Mouse (Mus musculus): ENCODE measurements around the gene Bphl. TPM values are rescaled to one million over a fixed set of nuclear protein-coding genes. Genes with fewer than 3 reads are reported as not detected.
"Not testable (repeated sequence)": the region's sequence is repeated elsewhere in the genome, so short reads cannot be mapped to it uniquely, and the experiment has no call there.

Bphl gene
- total RNA-seq, 2 experiments from 2014 or later, result 21.3 to 26.5 TPM

DNA sequence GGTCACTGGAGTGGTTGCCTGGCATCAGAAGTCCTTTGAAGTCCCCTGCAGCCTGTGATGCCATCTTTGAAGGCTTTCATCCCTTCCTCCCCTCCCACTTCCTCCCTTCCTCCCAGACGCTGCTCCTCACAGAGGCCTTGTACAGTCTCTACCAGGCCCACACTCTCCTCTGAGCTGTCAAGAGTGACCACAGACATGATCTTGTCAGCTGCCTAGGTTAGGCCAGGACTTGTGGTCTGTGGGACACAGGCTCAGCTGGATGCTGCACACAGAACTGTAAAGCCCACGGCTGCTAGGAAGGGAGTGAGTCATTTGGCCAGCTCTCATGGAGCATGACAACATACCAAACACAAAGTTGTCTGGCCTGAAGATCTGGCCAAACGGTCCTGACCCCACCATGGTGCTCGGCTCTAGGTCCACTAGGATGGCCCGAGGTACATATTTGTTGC, 50.8 kb downstream of the Bphl start:
- not testable (repeated sequence) for DNase-seq

DNA sequence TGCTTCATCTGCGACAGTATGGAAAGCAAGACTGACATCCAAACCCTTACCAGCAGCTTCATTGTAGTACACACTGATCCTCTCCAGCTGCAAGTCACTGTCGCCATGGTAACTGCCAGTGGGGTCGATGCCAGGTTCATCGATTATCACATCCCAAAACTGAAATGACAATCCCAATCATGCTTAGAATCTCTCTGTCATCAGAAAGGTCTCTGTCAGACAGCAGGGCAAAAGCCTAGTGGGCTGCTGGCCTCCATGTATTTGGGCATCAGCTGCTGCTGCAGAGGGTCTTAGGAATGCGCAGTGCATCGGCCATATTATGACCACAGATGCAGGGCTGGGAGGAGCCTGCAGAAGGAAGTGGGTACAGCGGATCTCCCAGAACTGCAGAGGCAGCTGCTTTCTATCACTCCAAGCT, 51.5 kb downstream of the Bphl start:
- DNase-seq, result no peak

DNA sequence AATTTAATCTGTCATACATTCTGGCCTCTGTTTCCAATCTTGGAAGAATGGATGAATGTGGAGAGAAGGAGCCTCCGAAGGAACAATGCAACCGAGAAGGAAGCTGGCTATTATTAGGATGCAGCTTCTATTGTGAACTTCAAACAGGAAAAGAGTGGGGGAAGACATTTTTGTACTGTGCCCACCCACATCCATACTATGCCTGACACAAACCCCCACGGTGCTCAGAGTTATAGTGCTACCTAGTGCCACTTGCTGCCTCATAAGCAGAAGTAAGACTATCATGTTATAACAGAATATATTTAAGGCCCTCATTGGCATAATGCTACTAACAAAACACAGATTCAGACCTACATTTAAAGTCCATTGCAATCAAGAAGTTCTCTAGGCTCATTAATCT, 52.0 kb downstream of the Bphl start:
- DNase-seq, result no peak

DNA sequence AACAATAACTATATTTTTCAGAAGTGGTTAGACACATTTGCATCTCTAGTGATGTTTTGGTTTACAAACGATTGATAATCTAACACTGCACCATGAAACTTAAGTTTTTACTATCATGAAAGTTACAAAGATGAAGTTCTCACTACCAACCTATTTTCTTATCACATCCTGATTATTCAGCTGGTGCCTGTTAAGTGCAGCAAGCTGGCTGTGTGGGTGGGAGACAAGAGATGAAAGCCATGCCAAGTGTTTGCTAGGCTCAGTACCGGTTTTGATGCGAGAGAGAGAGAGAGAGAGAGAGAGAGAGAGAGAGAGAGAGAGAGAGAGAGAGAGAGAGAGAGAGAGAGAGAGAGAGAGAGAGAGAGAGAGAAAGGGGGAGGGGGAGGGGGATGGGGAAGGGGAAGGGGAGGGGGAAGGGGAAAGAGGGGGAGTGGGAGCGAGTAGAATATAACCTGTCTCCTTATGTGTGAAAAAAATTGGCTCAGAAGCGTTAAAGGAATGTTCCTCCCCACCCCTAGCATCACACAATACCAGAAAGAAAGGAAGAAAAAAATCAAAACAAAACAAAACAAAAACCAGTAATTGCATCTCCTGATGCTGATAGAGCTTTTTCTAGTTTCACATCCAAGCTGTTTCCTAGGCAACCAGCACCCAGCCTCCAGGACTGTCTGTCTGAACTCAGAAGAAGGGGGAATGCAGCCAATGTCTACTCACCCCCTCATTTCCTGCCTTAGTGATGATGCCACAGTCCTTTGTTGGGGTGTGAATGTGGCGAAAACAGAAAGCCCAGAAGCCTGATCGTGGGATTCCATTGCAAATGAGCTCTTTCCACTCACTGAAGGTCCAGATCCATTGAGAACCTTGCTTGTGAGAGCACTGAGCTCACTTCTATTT, 58.4 kb downstream of the Bphl start:
- no peak for DNase-seq

DNA sequence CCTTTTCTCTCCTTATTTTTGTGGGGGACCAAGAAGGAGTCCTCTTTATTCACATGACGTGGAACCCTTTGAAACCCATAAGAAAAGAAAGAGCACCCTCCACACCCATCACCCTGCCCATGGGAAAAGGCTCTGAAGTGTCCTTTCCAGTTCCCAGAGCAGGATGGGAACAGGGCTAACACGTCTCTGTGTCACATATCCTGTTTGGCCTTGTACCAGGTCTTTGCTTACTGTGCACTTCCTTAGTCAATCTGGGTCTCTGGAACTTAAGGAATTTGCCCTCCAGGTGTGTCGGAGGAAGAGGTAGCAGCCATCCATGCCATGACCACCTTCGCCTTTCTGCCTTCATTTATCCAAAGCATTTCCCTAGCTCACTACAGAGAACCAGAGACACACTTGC, 59.1 kb downstream of the Bphl start:
- no peak for DNase-seq

DNA sequence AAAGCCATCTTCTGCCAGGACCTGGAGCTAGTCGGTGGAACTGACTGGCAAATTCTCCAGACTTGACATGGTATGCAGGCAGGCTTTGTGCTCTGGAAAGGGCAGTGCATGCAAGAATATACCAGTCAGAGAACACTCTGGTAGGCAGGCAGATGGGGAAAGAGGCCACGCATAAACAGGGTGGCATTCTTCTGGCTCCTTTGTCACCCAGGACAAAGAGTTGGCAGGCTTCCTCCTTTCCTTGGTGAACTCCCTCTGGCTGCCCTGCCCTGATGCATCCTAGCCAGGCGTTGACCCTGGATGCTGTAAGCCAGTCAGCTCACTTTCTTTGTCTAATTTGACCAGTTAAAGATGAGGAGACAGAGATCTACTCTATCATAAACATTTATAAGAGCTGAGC, 59.7 kb downstream of the Bphl start:
- no peak for DNase-seq

- DNase-seq, result no peak
Measured at GRCm38 (mm10) chr13:34100733-34101132, 63.3 kb downstream of the Bphl start.

DNA sequence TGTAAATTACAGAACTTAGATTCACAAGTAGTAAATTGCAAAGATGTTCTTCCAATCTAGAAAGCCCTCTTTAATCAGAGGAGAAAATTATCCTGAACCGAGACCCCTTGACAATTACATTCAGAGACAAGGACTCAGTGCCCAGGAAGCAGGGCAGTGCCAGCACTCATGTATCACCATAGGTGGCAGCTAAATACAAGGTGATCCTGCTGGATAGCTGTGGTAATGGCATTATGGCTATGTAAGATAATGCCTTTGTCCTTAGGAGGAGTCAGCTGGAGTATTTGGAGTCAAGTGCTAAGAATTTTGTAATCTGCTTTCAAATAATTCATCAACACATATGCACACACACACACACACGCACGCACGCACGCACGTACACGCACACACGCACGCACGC, 63.9 kb downstream of the Bphl start:
- DNase-seq, result no peak

- no peak for DNase-seq
Measured at GRCm38 (mm10) chr13:34101908-34102307, 64.5 kb downstream of the Bphl start.

GRCm38 (mm10) chr13:34105364-34105763, 68.0 kb downstream of the Bphl start:
- no peak for DNase-seq

GRCm38 (mm10) chr13:34106256-34106655, 68.9 kb downstream of the Bphl start:
- no peak for DNase-seq

DNA sequence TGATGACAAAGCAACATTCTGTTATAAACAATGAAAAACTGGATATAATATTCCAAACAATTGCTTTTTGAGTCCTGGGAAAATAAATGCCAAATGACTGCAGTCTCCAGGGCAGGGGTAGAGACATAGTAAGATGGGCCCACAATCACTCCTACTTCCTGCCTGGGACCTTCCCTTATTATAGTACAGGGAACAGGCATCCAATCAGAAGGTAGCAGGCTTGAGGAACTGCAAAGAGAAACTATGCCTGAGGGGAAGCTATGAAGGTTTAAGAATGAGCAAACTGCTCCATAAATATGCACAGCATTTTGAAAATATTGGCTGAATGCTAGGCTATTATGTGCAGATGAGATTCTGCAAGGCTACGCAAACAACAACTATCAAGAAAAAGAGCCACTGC, 69.6 kb downstream of the Bphl start:
- no peak for DNase-seq

DNA sequence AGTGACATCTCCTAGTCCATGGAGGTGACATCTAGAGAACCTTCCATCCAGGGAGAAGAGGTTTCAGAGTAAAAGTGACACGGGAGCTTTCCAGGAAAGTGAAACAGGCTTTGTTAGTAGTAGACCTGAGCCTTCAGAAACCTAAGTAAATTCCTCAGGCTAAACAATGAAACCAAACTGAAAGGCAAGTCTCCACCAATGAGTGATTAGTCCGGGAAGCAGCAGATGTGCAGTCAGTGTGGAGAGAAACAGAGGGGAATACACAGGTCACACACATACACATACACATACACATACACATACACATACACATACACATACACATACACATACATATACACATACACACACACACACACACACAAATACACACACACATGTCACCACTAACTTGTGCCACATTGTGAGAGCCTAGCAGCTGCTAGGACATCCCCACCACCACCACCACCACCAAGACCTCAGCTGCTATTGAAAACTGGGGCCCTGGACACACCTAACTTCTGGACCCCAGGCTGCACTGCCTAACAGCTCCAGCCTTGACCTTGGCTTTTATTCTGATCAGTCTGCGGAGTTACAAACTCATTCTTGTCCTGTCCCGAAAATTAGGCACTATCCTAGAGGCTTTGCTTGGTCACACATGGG, 71.8 kb downstream of the Bphl start:
- no peak for DNase-seq

DNA sequence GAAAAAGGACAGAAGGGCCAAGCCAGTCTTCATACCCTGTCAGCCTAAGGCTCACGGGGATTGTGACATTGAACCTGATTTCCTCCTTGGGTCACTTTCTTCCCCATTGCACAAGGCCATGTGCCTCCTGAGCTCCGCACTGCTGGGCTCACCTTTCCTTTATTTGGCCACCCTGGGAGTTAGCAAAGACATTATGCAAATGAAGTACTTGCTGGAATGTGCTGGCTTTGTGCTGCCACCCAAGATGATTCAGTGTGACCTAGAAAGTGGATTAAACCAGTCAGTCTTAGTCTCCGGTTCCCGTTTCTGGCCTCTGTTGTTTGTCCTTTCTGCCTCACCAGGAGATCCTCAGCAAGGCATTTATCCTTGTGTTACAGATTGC, 72.3 kb downstream of the Bphl start:
- DNase-seq, result no peak

DNA sequence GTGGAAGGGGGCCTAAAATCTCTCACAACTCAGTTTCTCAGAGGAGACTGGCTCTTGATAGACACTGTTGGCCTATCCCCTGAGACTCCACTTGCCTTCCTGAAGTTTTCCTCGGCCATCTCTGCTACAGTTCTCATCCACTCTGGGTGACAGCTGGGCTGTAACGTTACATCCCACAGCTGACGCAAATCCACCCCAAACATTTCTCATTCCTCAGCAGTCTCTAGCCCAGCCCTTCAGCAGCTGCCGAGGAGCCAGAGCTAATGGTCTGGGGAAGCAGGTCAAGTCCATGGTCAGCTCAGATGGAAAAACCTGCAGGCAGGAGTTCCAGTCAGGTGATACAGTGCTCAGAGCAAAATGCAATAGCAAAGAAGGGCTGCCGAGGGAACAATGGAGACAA, 73.6 kb downstream of the Bphl start:
- DNase-seq, result no peak

- no peak for DNase-seq
Measured at GRCm38 (mm10) chr13:34111878-34112277, 74.5 kb downstream of the Bphl start.

- no peak for DNase-seq
Measured at GRCm38 (mm10) chr13:34112369-34113081, 75.1 kb downstream of the Bphl start.

- DNase-seq, result no peak
Measured at GRCm38 (mm10) chr13:34113086-34113485, 75.7 kb downstream of the Bphl start.

GRCm38 (mm10) chr13:34114654-34115053, 77.3 kb downstream of the Bphl start:
- DNase-seq, result no peak

- no peak for DNase-seq
Measured at GRCm38 (mm10) chr13:34116508-34116907, 79.1 kb downstream of the Bphl start.

DNA sequence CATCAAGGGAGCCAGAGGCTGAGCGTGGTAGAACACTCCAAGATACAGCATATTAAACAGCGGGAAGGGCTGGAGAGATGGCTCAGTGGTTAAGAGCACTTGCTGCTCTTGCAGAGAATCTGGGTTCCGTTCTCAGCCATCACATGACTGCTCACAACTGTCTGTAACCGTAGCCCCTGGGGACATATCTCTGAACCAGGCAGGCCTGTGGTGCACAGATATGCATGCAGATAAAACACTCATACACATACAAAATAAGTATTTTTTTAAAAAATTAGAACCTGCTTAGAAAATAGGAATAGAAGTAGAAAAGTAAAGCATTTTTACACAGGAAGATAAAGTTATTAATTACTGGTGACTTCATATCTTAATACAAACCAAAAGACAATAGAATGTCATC, 81.4 kb downstream of the Bphl start:
- DNase-seq, result no peak

DNA sequence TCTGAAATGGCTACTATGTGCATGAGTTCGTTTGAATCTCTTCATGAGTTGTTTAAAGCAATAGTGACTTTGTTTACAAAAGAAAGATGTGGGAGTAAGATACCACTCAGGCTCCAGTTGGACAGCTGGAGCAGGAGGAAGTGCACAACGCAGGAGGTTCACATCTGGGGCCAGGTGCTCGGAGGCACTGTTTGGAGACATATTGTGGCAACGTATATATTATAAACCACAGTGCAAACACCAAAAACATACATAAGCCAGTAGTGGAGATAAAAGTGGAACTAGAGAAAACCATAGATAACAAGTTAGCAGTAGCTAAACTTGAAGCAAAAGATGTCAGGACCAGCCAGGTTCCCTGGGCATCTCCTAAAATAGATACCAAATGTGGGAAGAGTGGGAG, 82.0 kb downstream of the Bphl start:
- no peak for DNase-seq

DNA sequence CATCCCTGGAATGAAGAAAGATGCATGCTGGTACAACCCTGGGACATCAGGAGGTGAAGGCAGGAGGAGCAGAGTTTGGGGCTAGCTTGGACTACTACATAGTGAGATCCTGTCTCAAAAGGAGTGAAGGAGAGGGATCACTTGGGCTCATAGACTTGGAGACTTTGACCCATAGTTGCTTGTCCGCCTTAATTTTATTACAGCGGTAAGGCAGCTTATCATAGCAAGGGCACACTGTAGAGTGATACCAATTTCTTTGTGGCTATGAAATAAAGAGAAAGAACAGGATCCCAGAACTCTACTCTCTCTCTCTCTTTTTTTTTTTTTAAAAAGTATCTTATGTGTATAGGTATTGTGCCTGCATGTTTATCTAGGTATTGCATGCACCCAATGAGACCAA, 83.1 kb downstream of the Bphl start:
- no peak for DNase-seq
